Mouse (Mus musculus) gastrocnemius, adult 18-20 months (tissue): Measurements from ENCODE around the gene Ano2. TPM values are rescaled to one million over a fixed set of nuclear protein-coding genes. Genes with fewer than 3 reads are reported as not detected.

Experiments
- DNase-seq: peaks from one replicate; pipeline ENCODE4 v3.0.0; 2021; ENCODE audit warnings: low spot score
- total RNA-seq, 2 experiments: library from RNA; stranded (reverse); gene quantifications; 2 replicates each; pipeline ENCODE4 v1.2.3; 2021

The Ano2 gene
- total RNA-seq, 2 experiments from 2014 or later: not detected

DNA sequence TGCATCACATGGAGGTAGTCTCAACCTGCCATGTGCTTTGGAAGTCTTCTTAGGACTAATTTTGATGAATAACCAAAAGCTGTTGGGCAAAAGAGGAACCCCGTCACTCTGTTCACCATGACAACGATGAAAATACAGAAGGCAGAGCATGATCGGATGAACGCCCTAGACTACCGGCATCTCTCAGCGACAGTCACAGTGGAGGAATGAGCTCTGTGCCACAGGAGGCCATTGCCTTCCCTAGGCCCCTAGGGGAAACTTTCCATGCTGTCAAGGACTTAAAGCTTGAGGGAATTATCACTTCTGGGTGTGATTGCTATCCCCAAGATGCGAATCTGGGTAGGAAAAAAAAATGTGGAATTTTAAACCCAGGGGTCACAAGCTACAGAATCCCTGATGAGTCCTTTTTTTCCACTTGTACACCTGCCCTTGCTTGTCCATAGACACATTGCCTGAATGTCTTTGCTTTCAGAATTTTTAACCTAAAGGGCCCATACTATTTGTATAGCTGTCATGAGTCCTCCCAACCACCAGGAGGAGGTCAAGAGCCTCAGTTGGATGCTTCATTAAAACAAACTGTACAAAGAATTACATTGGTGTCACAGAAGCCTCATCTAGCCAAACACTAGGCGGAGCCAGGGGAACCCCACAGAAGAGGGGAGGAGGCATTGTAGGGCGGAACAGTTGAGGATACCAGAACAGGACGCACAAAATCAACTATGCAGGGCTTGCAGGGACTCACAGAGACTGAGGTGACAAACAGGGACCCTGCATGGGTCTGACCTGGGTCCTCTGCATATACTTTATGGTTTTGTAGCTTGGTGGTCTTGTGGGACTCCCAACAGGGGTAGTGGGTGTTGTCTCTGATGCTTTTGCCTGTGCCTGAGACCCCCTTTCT, 53.2 kb downstream of the Ano2 start:
- no peak for DNase-seq

DNA sequence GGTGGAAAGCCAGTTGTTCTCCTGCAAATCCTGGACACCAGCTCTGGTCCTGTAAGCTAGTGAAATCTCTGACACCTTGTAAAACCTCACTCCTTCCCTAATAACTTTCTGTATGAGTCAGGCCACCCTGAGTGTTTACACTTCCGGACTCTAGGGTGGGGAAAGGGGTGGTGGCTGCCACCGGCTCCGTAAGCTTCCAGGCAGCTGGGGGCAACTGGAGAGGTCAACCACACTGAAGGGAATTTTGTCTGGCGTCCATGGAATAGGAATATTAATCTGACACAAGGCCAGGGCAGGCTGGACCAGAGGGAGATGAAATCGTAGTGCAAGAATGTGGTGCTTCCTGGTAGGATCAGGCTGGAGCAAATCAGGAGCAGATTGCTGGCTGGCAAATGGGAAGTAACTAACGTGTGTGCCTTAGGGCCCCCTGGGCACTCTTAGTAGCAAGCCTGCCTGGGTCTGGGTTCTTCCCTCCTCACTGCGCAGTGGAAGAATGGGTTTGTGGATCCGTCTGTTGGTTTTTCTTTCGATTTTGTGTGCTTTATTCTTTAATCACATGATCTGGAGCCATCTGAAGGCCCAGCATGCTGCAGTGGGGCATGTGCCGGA, 57.2 kb downstream of the Ano2 start:
- DNase-seq: peak; percentile 47

DNA sequence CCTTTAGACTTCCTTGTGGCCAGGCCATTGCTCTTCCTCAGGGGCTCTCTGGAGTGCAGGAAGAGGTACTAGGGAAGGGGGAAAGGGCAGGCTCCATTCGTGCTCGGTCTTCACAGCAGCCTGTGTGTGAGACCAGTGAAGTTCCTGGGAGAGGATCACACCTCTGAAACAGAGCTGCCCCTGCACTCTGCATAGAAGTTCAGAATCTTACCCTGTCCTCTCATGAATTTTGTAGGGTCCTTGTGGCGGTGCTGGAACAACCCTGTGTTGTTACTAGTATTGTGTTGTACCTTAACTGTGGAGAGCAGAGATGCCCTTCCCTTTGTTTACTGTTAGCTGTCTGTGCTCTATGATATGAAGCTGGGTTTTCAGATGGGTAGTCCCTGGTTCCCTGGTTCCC, 58.4 kb downstream of the Ano2 start:
- DNase-seq: no peak

DNA sequence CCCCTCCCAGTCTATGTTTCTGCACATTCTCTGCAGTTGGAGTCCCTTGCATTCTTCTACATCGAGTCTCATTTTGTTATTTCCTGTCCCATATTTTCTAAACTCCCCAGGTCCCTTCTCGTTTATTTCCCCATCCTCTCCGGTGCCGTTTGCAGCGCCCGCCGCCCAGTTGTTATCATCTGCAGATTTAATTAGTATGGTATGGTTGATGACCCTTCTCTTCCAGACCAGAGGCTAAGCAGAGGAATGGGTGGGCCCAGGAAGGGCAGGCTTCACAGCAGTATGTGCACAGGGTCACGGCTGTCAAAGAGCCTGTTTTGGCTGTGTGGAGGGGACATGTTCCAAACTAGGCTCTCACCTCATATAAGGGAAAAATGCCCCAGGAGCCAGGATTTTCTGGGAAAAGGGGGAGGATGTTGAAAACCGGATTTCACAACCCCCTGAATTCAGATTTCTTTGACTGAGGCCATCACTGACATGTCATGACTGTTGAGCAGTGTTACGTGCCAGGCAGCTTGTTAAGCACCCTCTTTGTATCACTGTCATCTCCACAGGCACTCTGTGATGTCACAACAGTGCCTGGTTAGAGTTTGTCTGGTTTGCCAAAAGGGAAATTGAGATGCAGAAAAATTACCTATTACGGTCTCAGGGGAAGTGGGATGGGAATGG, 72.8 kb downstream of the Ano2 start:
- no peak for DNase-seq

DNA sequence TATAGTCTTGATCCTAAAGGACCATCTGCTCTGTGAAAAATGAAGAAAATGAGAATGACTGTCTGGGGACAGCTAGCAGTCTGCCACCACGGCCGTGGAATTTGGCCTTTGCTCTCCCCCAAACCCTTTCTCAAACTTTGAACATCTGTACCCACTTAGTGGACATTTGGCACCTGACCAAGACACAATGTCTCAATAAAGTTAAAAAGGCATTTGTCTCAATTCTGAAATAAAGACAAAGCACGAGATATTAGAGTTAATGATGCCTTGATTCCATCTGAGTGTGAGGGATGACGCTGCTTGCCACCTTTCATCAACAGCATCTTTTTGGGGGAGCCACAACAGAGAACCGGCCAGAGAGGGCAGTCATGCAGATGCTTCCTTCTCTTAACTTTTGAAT, 83.0 kb downstream of the Ano2 start:
- DNase-seq: no peak

DNA sequence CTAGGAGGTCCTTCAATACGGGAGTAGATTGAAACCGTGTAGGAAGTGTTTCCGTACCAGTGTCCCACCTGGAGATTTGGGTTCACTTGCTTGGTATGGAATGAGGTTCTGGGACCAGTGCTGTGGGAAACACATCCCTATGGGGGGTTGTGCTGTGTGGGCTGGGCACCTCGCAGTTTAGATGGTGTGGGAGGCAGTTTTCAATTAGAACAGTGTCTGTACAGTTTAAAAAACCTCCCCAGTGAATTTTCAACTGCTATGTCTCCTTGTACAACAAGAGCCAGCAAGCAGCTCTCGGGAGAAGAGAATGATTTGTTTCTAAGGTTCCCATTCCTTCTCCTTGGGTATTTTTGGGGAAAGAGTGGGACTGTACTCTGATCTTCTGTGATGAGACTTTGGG, 86.1 kb downstream of the Ano2 start:
- no peak for DNase-seq

DNA sequence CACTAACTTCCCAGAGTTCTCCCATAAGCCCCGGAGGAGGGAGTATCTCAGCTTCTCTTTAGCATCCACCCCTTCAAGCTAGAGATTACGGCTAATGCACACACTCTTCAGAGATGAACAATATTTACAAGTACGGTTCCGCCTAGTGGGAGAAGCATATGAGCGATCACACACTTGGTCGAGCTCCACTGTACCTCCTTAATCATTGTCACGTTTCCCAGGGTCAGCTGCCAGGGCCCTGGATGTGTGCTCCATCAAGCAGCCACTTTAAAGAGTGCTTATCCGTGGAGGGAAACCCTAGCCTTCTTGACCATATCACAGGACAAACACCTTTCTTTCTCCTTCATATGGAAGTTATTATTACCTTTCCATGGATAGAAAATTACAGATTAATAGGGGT, 112.7 kb downstream of the Ano2 start:
- no peak for DNase-seq

DNA sequence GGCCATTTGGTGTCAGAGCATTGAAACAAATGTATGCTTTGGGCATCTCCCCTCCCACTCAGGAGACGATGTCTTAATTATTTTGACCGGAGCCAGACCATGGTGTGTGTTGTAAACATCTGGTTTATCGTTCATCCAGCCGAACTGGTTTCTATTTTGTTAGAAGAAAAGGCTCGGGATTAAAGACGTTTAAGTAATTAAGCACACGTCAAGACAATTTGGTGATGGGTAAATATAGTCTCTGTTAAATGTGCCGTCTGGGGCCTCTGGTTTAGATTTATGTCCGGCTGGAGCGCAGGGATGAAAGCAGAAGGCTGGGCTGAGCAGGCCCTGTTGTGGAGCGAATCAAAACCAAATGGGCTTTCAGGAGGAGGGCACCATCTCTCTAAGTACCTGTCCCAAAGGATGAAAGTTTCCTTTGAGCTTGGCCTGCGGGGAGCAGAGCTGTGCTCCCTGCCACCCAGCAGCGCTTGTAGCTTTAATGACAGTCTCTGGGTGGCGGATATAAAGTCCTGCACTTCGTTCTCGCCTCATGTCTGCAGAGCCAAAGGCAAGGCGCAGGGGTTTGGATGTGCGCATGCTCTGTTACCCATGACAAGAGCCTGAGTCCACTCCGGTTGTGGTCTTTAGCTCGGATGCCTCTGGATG, 113.3 kb downstream of the Ano2 start:
- no peak for DNase-seq

DNA sequence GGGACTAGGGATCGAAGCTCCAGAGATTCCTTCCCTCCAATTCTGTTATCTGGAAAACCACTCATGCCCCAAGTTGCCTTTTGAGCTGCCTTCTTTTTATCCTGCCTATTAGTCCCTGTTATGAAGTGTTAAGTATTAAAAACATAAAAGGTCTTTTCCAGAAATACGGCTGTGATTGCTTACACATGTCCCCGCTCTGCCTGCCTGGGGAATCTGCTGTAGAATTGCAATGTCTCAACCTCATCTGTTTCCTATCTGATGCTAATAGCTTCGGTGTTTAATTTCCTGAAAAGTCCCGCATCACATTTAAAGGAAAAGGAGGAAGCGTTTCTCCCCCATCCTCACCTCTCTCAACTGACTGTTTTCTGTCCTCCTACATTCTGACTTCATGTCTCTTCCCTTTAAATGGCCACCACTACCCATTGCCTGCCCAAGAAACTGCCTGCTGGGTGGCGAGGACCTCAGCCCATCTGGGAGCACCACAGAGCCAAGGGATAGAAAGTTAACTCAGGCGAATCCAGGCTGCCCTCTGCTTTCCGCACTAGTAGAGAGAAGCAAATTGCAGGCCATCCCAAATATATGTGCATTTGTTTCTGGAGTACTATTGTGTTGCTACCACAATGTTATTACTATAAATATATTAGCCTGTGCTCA, 118.9 kb downstream of the Ano2 start:
- DNase-seq: no peak

DNA sequence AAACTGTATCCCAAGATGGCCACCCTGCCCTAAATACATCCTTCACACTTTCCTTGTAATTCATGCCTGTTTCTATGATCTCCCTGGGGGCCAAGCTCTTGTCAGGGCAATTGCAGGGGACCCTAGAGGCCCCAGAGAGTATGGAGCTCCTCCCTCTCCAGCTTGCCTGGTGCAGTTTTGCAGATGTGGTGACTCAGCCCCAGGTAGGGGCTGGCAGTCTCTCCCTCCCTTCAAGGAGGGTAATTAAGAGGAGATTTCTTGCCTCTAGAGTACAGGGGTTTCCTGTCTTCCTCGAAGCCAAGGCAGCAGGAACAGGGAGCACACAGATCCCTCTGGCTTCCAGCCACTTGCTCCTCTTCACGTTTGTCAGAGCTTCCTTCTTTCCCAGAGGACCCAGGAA, 121.2 kb downstream of the Ano2 start:
- DNase-seq: no peak

DNA sequence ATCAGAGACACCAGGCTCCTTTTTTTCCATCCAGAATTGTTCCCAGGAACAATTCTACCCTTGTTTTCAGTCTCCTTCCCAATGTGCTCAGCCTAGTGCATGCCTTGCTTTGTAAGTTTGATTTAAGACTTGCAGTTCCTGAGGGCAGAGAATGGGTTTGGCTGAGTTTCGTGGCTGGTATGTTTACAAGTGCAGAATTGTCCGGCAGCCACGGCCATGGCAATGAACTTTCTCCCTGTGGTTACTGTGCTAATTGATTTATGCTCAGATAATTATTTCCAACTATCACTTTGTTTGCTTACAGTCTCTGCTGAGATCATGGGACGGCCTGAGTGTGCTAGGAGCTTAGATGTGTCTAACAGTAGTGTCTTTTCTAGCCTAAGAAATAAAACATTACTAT, 147.9 kb downstream of the Ano2 start:
- no peak for DNase-seq

DNA sequence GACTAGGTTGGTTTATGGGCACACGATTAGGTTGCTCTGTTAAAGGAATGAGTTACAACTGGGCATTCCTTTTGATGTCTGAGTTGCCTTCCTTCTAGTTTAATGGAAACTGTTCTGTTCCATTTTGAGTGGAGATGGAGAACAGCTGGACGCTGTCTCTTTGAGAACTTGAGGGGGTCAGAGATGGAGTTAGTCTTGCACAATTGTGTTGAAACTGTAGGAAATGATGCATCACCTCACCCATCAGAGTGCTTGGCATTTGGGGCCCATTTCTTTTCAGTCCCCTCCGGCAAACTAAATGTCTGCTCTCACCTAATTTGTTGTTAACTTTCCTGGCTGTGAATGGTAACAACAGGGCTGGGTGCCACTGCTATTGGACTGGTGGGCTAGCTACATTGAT, 151.1 kb downstream of the Ano2 start:
- no peak for DNase-seq

DNA sequence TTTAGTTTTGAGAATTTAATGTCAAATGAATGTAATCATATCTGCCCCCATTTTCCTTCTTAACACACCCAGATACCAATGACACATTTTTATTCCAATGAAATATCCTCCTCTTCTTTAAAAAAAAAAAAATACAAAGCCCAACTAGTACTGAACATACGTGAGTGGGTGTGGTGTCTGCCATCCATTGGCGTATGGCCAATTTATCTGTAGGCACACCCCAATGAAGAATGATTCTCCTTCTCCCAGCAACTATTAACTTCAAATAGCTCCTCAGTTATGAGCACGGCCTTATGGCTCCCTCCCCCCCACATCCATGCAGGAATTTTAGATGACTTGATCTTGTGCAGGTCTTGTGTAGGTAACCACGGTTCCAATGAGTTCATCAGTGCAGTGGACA, 161.0 kb downstream of the Ano2 start:
- DNase-seq: no peak

DNA sequence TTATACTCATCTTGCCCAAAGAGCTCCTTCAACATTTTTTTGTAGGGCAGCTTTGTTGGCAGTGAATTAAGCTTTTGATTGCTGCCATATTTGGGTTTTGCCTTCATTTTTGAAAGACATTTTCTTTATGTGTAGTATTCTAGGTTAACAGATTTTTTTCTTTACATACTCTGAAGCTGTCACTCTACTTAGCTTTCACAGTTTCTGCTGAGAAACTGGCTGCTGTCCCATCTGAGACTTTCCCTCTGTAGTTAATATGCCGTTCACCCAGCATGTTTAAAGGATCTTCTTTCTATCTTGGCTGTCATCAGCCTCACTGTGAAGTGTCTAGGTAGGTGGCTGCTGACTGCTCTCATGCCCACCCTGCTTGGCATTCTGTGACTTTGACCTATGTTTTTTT, 168.1 kb downstream of the Ano2 start:
- DNase-seq: no peak

DNA sequence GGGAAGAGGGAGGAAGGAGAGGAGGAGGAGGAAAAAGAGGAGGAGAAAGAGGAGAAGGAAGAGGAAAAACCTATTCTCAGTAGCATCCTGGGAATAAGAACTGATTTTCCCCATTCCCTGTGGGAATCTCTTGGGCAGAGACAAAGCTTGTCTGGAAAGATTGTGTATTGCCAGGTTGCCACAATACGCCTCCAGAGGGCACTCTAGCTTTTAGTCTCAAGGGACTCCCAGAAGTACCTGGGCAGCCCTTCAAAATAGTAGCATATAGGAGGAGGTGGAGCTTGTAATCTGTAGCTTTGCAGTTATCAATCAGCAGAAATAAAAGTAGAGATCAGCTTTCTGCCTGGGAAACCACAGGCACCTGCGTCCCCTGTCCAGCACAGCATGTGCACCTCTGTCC, 178.3 kb downstream of the Ano2 start:
- no peak for DNase-seq

DNA sequence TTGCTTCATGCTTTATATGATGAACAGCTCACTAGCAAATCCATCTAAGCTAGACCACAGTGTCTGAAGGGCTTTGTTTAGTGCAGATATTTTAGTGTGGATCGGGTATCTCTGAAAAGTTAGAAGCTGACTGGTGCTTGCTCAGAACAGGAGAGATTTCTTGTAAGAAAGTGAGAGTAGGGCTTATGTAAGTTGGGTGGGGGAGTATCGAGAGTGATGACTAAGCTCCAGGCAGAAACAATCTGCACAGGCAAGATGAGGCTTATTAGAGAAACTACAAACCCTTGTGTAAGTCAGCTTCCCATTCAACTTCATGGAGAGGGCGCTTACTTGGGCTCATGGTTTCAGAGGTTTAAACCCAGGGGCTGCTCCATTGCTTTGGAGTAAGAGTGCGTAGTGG, 181.3 kb downstream of the Ano2 start:
- DNase-seq: no peak

DNA sequence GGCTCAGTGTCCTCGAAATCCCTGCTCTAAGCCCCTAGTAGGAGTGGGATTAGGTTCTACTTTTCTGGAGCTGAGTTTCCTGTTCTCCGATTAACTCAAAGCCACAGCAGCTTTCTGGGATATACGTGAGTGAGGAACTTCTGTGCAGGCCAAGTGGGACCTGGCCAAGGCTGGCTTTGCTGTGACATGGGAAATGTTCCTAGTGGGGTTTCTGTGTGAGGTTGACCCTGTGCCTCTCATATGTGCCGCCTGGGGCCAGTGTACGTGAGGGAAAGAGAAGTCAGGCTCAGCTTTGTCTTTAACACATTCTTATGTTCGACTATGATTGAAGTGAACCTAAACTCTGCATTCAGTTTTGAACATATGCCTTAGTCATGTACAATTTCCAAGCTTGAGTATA, 184.5 kb downstream of the Ano2 start:
- no peak for DNase-seq

DNA sequence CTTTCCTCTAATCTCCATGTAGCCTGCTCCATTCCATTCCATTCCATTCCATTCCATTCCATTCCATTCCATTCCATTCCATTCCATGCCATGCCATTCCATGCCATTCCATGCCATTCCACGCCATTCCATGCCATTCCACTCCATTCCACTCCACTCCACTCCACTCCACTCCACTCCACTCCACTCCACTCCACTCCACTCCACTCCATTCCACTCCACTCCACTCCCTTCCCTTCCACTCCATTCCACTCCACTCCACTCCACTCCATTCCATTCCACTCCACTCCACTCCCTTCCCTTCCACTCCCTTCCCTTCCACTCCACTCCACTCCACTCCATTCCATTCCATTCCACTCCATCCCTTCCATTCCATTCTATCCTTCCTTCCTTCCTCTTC, 186.7 kb downstream of the Ano2 start:
- no peak for DNase-seq

DNA sequence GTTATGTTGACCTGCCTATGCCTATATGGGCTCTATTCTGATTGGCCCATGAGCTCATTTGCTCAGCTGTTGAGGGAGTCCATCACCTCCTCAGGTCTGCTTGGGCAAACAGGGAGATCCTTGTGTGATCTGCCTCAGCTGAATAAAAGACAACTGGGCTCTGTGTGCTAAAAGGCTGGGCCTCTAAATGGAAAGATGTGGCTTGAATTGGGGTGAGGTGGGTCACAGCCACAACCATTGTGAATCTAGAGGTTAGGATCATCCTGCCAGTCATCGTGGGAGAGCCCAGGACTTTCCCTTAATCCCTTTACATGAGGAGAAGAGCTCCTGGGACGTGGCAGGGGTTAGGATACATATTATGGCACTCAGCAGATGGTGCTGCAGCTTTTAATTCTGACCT, 188.5 kb downstream of the Ano2 start:
- no peak for DNase-seq

DNA sequence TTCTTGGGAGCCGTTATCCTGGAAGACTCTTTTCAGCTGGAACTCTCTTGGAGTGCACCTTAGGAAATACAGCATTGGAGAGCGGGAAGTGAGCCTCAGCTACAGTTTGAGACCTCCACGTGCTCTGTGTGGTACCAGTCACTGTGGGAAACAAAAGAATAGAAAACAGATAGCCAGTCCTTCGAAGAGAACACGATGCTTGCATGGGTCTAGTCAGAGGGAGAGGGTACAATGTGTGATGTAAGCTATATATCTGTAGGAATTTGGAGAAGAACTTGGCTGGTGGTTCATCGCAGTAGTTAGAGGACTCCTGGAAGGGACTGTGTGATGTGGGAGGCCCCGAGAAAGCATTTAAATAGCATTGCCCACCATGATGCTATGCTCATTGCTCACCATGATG, 189.1 kb downstream of the Ano2 start:
- DNase-seq: no peak

DNA sequence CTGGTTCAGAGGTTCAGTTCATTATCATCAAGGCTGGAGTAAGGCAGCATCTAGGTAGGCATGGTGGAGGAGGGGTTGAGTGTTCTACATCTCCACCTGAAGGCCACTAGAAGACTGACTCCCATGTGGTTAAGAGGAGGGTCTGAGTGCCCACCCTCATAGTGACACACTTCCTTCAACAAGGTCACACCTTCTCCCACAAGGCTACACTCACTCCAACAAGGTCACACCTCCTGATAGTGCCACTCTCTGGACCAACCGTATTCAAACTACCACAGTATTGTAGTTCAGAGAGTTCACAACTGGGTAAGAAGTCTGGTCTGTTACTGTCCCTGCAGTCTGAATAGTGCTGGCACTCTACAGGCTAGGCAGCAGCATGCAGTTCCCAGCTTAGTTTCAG, 198.4 kb downstream of the Ano2 start:
- no peak for DNase-seq

DNA sequence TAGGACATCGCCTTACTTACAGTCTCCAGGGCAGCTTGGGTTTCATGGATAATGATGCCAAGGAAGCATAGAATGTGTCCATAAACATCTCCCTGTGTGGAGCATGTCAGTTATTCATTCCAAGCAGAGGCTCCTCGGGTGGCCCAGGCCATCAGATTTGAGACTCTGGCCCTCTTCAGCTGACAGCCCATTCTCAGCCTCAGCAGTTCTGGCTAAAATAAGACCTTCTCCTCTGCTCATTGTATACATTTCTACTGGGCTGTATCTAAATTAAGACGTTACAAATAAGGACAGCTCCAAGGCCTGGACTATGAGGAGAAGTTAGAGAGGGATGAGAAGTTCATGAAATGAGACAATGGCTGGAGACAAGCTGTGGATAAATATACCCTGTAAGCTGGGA, 204.1 kb downstream of the Ano2 start:
- no peak for DNase-seq
